Mouse (Mus musculus) CH12.LX (cell line): Measurements from ENCODE around the gene Gdi1. TPM values are rescaled to one million over a fixed set of nuclear protein-coding genes. Genes with fewer than 3 reads are reported as not detected.
A peak's percentile ranks its signal among the peaks of the same experiment; 100 is the strongest.

Experiments
- DNase-seq: peaks from one replicate; pipeline ENCODE4 v3.0.0-alpha.2; 2013; ENCODE audit errors: extremely low read depth
- H3K27ac ChIP-seq: 2 replicates; pipeline ENCODE4 v1.5.1; 2012; ENCODE audit warnings: low read depth, mild to moderate bottlenecking, control low read depth, moderate library complexity; ENCODE audit not compliant: insufficient read depth
- H3K27me3 ChIP-seq: replicated peaks from 2 replicates; pipeline ENCODE3; 2012; ENCODE audit warnings: inconsistent platforms
- H3K36me3 ChIP-seq, 2 experiments: replicated peaks in 1 of 2; 2 replicates each; pipeline versions ENCODE3 to v1.6.1; 2012; ENCODE audit warnings: inconsistent platforms in 1 of 2, low read length in 1 of 2, mild to moderate bottlenecking in 1 of 2, mixed read lengths in 1 of 2, moderate library complexity in 1 of 2; ENCODE audit not compliant: control insufficient read depth in 1 of 2, insufficient read depth in 1 of 2
- H3K4me1 ChIP-seq, 2 experiments: 2 replicates each; pipeline ENCODE4 v1.6.1; 2012; ENCODE audit warnings: inconsistent platforms in 1 of 2, moderate library complexity in 1 of 2; ENCODE audit not compliant: insufficient read depth in 2 of 2, control insufficient read depth in 1 of 2
- H3K4me2 ChIP-seq: 2 replicates; pipeline ENCODE4 v1.6.1; 2012; ENCODE audit warnings: low read depth, mild to moderate bottlenecking, control low read depth; ENCODE audit not compliant: poor library complexity, insufficient read depth, severe bottlenecking
- H3K4me3 ChIP-seq, 3 experiments: fragments of 150-350 bp in 1 of 3; sonication (generic) in 1 of 3; replicated peaks in 1 of 3; 2 replicates each; pipeline versions ENCODE3 to v1.5.1; 2011 to 2012; ENCODE audit warnings: low read depth in 2 of 3, low read length in 2 of 3, mild to moderate bottlenecking in 2 of 3, moderate library complexity in 2 of 3, control low read depth in 1 of 3, improper control_type of control experiment in 1 of 3, inconsistent platforms in 1 of 3, mixed read lengths in 1 of 3; ENCODE audit not compliant: poor library complexity in 1 of 3
- H3K79me2 ChIP-seq: replicated peaks from 2 replicates; pipeline ENCODE4 v1.6.1; 2012; ENCODE audit warnings: mild to moderate bottlenecking, moderate library complexity; ENCODE audit not compliant: control insufficient read depth, poor library complexity, insufficient read depth, severe bottlenecking; ENCODE audit errors: extremely low read depth
- H3K9ac ChIP-seq: 2 replicates; pipeline ENCODE4 v1.6.1; 2012; ENCODE audit warnings: low read depth, mild to moderate bottlenecking, control low read depth, moderate library complexity; ENCODE audit not compliant: insufficient read depth
- H3K9me3 ChIP-seq: replicated peaks from 2 replicates; pipeline ENCODE3; 2012; ENCODE audit warnings: low read length, inconsistent platforms, mixed read lengths
- BHLHE40 ChIP-seq: IDR thresholded peaks from 2 replicates; pipeline ENCODE4 v1.6.1; 2011; ENCODE audit warnings: mild to moderate bottlenecking, low read depth, low read length, improper control_type of control experiment
- CHD1 ChIP-seq: IDR thresholded peaks from 2 replicates; pipeline ENCODE4 v1.6.1; 2012; ENCODE audit warnings: low read depth, low read length, improper control_type of control experiment, inconsistent platforms
- CTCF ChIP-seq, 2 experiments: IDR thresholded peaks in 1 of 2; conservative IDR thresholded peaks in 1 of 2; 2 replicates each; pipeline ENCODE4 v1.5.1; 2011 to 2012; ENCODE audit warnings: low read depth in 2 of 2, low read length in 2 of 2, improper control_type of control experiment in 1 of 2, inconsistent platforms in 1 of 2, mild to moderate bottlenecking in 1 of 2, moderate library complexity in 1 of 2
- ELF1 ChIP-seq: IDR thresholded peaks from 2 replicates; pipeline ENCODE4 v1.6.1; 2014; ENCODE audit warnings: low read depth, mild to moderate bottlenecking, inconsistent platforms, low read length, improper control_type of control experiment
- EP300 ChIP-seq: IDR thresholded peaks from 2 replicates; pipeline ENCODE4 v1.6.1; 2011; ENCODE audit warnings: low read length, improper control_type of control experiment
- ETS1 ChIP-seq: conservative IDR thresholded peaks from 2 replicates; pipeline ENCODE4 v1.6.1; 2012; ENCODE audit warnings: low read depth, mild to moderate bottlenecking, inconsistent platforms, low read length, improper control_type of control experiment, moderate library complexity
- HCFC1 ChIP-seq: IDR thresholded peaks from 2 replicates; pipeline ENCODE4 v1.6.1; 2012; ENCODE audit warnings: low read depth, mild to moderate bottlenecking, inconsistent platforms, low read length, improper control_type of control experiment
- IRF4 ChIP-seq: IDR thresholded peaks from 2 replicates; pipeline ENCODE4 v1.6.1; 2014; ENCODE audit warnings: low read depth, mild to moderate bottlenecking, inconsistent platforms, low read length, improper control_type of control experiment
- JUND ChIP-seq: conservative IDR thresholded peaks from 2 replicates; pipeline ENCODE4 v1.6.1; 2011; ENCODE audit warnings: low read depth, low read length, improper control_type of control experiment
- KAT2A ChIP-seq: IDR thresholded peaks from 2 replicates; pipeline ENCODE4 v1.6.1; 2012; ENCODE audit warnings: low read length, improper control_type of control experiment, inconsistent platforms; ENCODE audit not compliant: insufficient replicate concordance
- MAX ChIP-seq: IDR thresholded peaks from 2 replicates; pipeline ENCODE4 v1.6.1; 2011; ENCODE audit warnings: low read length, improper control_type of control experiment
- MAZ ChIP-seq: IDR thresholded peaks from 2 replicates; pipeline ENCODE4 v1.6.1; 2012; ENCODE audit warnings: low read depth, mild to moderate bottlenecking, inconsistent platforms, low read length, improper control_type of control experiment, moderate library complexity
- MEF2A ChIP-seq: IDR thresholded peaks from 2 replicates; pipeline ENCODE4 v1.6.1; 2014; ENCODE audit warnings: low read depth, mild to moderate bottlenecking, inconsistent platforms, low read length, improper control_type of control experiment, borderline replicate concordance
- MXI1 ChIP-seq: IDR thresholded peaks from 2 replicates; pipeline ENCODE4 v1.6.1; 2011; ENCODE audit warnings: mild to moderate bottlenecking, low read depth, low read length, improper control_type of control experiment
- MYC ChIP-seq: IDR thresholded peaks from 2 replicates; pipeline ENCODE4 v1.6.1; 2011; ENCODE audit warnings: low read depth, mild to moderate bottlenecking, improper control_type of control experiment, low read length
- PAX5 ChIP-seq: IDR thresholded peaks from 2 replicates; pipeline ENCODE4 v1.6.1; 2012; ENCODE audit warnings: low read length, inconsistent platforms, mixed read lengths
- POLR2A ChIP-seq: IDR thresholded peaks from 2 replicates; pipeline ENCODE4 v1.6.1; 2011; ENCODE audit warnings: low read depth, mild to moderate bottlenecking, improper control_type of control experiment, low read length
- RAD21 ChIP-seq: IDR thresholded peaks from 2 replicates; pipeline ENCODE4 v1.6.1; 2011; ENCODE audit warnings: low read depth, mild to moderate bottlenecking, low read length, improper control_type of control experiment, moderate library complexity
- RCOR1 ChIP-seq: conservative IDR thresholded peaks from 2 replicates; pipeline ENCODE4 v1.6.1; 2012; ENCODE audit warnings: low read depth, mild to moderate bottlenecking, inconsistent platforms, low read length, improper control_type of control experiment
- SIN3A ChIP-seq: IDR thresholded peaks from 2 replicates; pipeline ENCODE4 v1.6.1; 2012; ENCODE audit warnings: low read length, improper control_type of control experiment, inconsistent platforms
- UBTF ChIP-seq: IDR thresholded peaks from 2 replicates; pipeline ENCODE4 v1.6.1; 2012; ENCODE audit warnings: low read depth, mild to moderate bottlenecking, inconsistent platforms, low read length, improper control_type of control experiment, moderate library complexity
- USF1 ChIP-seq: IDR thresholded peaks from 2 replicates; pipeline ENCODE4 v1.6.1; 2014; ENCODE audit warnings: low read depth, mild to moderate bottlenecking, inconsistent platforms, low read length, improper control_type of control experiment
- USF2 ChIP-seq: conservative IDR thresholded peaks from 2 replicates; pipeline ENCODE4 v1.6.1; 2011; ENCODE audit warnings: low read depth, low read length, improper control_type of control experiment
- ZC3H11A ChIP-seq: IDR thresholded peaks from 2 replicates; pipeline ENCODE4 v1.6.1; 2012; ENCODE audit warnings: low read depth, mild to moderate bottlenecking, inconsistent platforms, low read length, improper control_type of control experiment
- ZMIZ1 ChIP-seq: IDR thresholded peaks from 2 replicates; pipeline ENCODE4 v1.6.1; 2012; ENCODE audit warnings: low read depth, mild to moderate bottlenecking, inconsistent platforms, low read length, improper control_type of control experiment
- ZNF384 ChIP-seq: IDR thresholded peaks from 2 replicates; pipeline ENCODE4 v1.6.1; 2012; ENCODE audit warnings: low read depth, low read length, improper control_type of control experiment, inconsistent platforms
- dilution Hi-C: fragments of 300-500 bp; cut with MboI; formaldehyde crosslinking; loops from 2 replicates; pipeline ENCODE4 v1.14.3; 2020; ENCODE audit warnings: low sequenced_read_pairs; ENCODE audit not compliant: extremely low pct_unique_long_range_greater_than_20kb, extremely low pct_ligation_motif_present
- in situ Hi-C: fragments of 300-500 bp; cut with MboI; formaldehyde crosslinking; loops from 3 replicates; pipeline ENCODE4 v1.14.3; 2019; ENCODE audit warnings: low sequenced_read_pairs, low pct_ligation_motif_present, low pct_unique_long_range_greater_than_20kb, mixed read lengths
- polyA plus RNA-seq: library from polyadenylated mRNA; unstranded; fragments of >175 nt; gene quantifications from 2 replicates; pipeline ENCODE4 v1.2.1, GENCODE M21; 2012; ENCODE audit warnings: low read depth; ENCODE audit not compliant: insufficient read length
- total RNA-seq, 2 experiments: library from RNA; depleted of rRNA; stranded (reverse); fragments of 300-350 nt in 1 of 2; fragments of >200 nt in 1 of 2; gene quantifications; 2 replicates each; pipeline ENCODE4 v1.2.3; 2012 to 2014

Gdi1 gene
- total and polyA plus RNA-seq, 3 experiments, result 32.4 to 66.5 (median 42.7) TPM

DNA sequence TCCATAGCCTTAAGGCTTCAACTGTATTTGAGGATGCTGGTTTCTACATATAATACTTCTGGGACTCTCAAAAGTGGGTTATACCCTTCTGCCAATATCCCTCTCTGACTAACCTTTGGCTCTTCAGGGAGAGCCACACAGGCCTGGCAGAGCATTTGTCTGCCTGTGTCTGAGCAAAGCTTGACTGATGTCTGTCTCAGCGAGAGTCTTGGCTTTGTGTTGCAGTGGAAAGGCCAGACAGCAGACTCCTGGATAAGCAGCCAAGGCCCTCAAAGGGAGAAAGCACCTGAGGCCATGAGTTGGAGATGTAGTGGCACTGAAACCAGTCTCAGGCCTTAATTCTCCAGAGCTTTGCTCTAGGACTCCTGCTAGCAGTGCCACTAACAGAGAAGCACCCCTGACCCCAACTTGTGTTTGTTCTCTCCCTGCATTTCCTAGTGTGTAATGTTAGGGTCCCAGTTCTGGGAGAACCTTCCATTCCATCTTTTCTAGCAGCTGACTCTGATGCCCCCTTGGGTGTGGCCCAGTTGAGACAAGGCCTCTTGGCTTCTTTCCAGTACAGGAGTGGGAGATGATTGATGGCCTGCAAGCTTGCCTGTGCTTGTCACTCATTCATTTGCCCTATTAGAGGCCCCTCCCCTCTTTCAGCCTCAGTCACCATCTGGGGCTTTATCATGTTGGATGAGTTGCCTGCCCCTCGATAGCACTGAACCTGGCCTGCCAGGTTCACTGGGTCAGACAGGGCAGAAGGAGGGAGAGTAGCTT, 25.6 kb downstream of the Gdi1 start:
- Histone ChIP-seq H3K4me3 (no peak overlapping the region), H3K79me2 (no peaks in the 10 kb centered on the region; the same call in 1 of the 2 replicates), H3K27me3 (no peaks in the 10 kb centered on the region), H3K9ac (no peak overlapping the region), H3K36me3 (peaks cover 0 to 28% of the 10 kb centered on the region in 2 experiments), H3K27ac (no peak overlapping the region), H3K4me2 (no peak overlapping the region), H3K9me3 (no peaks in the 10 kb centered on the region), H3K4me1 (peaks cover 9 to 26% of the 10 kb centered on the region in 2 experiments; a peak in 2 of 4 replicates)
- dilution Hi-C loops, result no loop called here
- TF ChIP-seq HCFC1 (no peak), UBTF (no peak), ZC3H11A (no peak), CTCF (conservative IDR thresholded peaks at IDR 0.05 in 1 of 2, IDR thresholded peaks at IDR 0.05 in 1 of 2; ENCODE audit: low read depth in 2 of 2, low read length in 2 of 2) (no peak), MAZ (no peak), MAX (no peak), BHLHE40 (no peak), MYC (no peak), ETS1 (no peak), MEF2A (no peak), USF2 (no peak), POLR2A (no peak), JUND (no peak)
- in situ Hi-C loops, result no loop called here
- DNase-seq, result no peak

DNA sequence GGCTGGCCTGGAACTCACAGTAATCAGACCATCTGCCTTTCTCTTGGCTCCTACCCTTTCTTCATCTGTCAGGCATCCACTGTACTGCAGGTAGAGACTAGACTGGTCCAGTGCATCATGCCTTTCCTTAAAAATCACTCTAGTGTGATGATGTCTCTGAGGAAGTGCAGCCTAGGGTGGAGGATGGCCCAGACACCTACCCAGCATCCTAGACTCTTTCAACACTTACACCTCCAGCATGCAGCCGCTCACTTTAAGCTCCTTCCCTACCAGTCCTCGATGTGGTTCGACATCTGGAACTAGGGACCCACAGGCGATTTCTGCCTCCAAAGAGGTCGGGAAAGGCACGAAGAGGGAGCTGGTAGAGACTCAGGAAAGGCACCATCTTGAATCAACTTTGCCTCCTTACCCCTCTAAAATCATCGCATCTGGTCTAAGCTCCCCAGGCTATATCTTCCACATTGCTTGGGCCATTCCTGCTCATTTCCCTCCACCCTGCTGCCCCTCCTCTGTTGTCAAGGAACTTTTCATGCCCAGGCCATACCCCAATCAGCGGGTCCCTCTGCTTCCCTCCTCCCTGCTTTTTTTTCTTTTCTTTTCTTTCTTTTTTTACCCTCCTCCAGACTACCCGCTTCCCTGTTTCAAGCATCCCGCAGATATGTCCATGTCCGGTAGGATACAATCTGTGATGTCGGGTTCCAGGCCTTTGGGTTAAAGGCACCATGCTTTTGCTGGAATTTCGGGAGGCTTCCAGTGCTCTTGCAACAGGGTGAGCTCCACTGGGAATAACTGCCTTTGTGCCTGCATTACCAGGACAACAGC, 48.1 kb downstream of the Gdi1 start:
- Histone ChIP-seq H3K9ac (peak overlapping the region; percentile 79), H3K79me2 (0 out of 2 replicates have a peak, but pooled peaks cover 4% of the 10 kb centered on the region), H3K4me1 (no peaks in the 10 kb centered on the region), H3K4me2 (peak overlapping the region; percentile 44), H3K4me3 (peak overlapping the region; percentile 61 to 88 (median 68)), H3K9me3 (no peaks in the 10 kb centered on the region), H3K36me3 (no peaks in the 10 kb centered on the region), H3K27ac (0 out of 2 replicates have a peak overlapping the region, but pooled peaks have one; percentile 27), H3K27me3 (no peaks in the 10 kb centered on the region)
- in situ Hi-C loops (no loop called here), dilution Hi-C loops (no loop called here)
- no peak for DNase-seq
- TF ChIP-seq SIN3A (no peak), RCOR1 (no peak), MEF2A (no peak), CTCF (conservative IDR thresholded peaks at IDR 0.05 in 1 of 2, IDR thresholded peaks at IDR 0.05 in 1 of 2; ENCODE audit: low read depth in 2 of 2, low read length in 2 of 2) (no peak), ZNF384 (no peak), USF2 (no peak), BHLHE40 (no peak), CHD1 (no peak), MXI1 (no peak), ETS1 (no peak), EP300 (no peak), MAZ (no peak), ZMIZ1 (no peak), IRF4 (no peak), RAD21 (no peak), USF1 (no peak), PAX5 (no peak), KAT2A (no peak), ELF1 (no peak)
